Mouse (Mus musculus): ENCODE data around the gene Dhrs7b.

DNA sequence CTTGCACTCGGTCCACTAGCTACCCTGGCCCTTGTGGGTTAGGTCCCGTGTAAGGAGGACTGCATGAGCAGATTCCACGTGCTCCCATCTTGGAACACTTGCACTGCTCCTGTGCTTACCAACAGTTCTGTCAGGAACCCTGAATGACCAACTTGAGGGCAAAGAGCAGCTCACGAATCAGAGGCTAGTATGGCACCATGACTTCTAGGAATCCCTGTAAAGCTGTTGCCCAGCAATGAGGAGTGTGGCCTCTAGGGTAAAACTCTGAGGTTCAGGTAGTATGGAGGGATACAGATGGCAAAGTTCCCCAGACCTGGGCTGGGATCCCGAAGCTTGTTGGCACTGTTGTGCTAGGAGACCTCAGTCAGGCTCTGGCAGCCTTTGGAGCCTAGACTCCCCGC is 73.2 kb downstream of the Dhrs7b start:
- TF ChIP-seq GATA1 (IDR thresholded peaks at IDR 0.05; ENCODE audit: low read length) (no peak), TAL1 (IDR thresholded peaks at IDR 0.05; ENCODE audit: low read length) (no peak)
